Mouse (Mus musculus) limb, embryonic 11.5 days (tissue): ENCODE results near the gene Dnm1. TPM values are rescaled to one million over a fixed set of nuclear protein-coding genes. Genes with fewer than 3 reads are reported as not detected.

ENCODE experiments used
- ATAC-seq: fragments of 200-750 bp; cut with Nextera tagmentation; 2 replicates; pipeline ENCODE4 v1.8.0; 2017; ENCODE audit warnings: low read depth; ENCODE audit not compliant: insufficient number of reproducible peaks, low FRiP score, low TSS enrichment
- DNase-seq: peaks from one replicate; pipeline ENCODE4 v3.0.0-alpha.2; 2015; ENCODE audit warnings: low spot score
- H3K27ac ChIP-seq: fragments of 300-500 bp; sonication (generic); replicated peaks from 2 replicates; pipeline ENCODE4 v1.5.1; 2014; ENCODE audit warnings: low read depth, mild to moderate bottlenecking, low read length
- H3K27me3 ChIP-seq: fragments of 300-500 bp; sonication (generic); 2 replicates; pipeline ENCODE4 v1.6.1; 2014; ENCODE audit warnings: mild to moderate bottlenecking, low read length, mixed read lengths; ENCODE audit not compliant: control insufficient read depth, insufficient read depth
- H3K36me3 ChIP-seq: fragments of 300-500 bp; sonication (generic); 2 replicates; pipeline ENCODE4 v1.6.1; 2014; ENCODE audit warnings: mild to moderate bottlenecking, low read length, moderate library complexity, mixed read lengths; ENCODE audit not compliant: control insufficient read depth, insufficient read depth
- H3K4me1 ChIP-seq: fragments of 300-500 bp; sonication (generic); 2 replicates; pipeline ENCODE4 v1.6.1; 2014; ENCODE audit warnings: low read length, mixed read lengths; ENCODE audit not compliant: control insufficient read depth, insufficient read depth
- H3K4me2 ChIP-seq: fragments of 300-500 bp; sonication (generic); 2 replicates; pipeline ENCODE4 v1.6.1; 2014; ENCODE audit warnings: low read depth, mild to moderate bottlenecking, moderate library complexity; ENCODE audit not compliant: severe bottlenecking
- H3K4me3 ChIP-seq: fragments of 300-500 bp; sonication (generic); 2 replicates; pipeline ENCODE4 v1.5.1; 2014; ENCODE audit warnings: low read depth, low read length
- H3K9ac ChIP-seq: fragments of 300-500 bp; sonication (generic); 2 replicates; pipeline ENCODE4 v1.6.1; 2014; ENCODE audit warnings: mild to moderate bottlenecking, low read length
- H3K9me3 ChIP-seq: fragments of 300-500 bp; sonication (generic); 2 replicates; pipeline ENCODE4 v1.6.1; 2016; ENCODE audit warnings: low read length; ENCODE audit not compliant: control insufficient read depth
- WGBS: fragments of 180-500 bp; shearing (Covaris S2); extraction: QIAGEN DNeasy Blood & Tissue Kit; methylation state at CpG from one replicate; pipeline ENCODE4 v1.1.7; 2014; 5-methylcytosine and 5-hydroxymethylcytosine counted together
- polyA plus RNA-seq: library from polyadenylated mRNA; unstranded; fragments of >200 nt; fragmentation: Nextera tagmentation; extraction: Ambion mirVana; gene quantifications from 2 replicates; pipeline ENCODE4 v1.2.1, GENCODE M21; 2014

The Dnm1 gene
- polyA plus RNA-seq, 1 experiment from 2014 or later, result 36.1 TPM

- Histone ChIP-seq H3K27me3 (no peaks in the 10 kb centered on the region), H3K4me1 (peaks cover 21% of the 10 kb centered on the region), H3K36me3 (no peaks in the 10 kb centered on the region), H3K9ac (no peak overlapping the region), H3K4me2 (no peak overlapping the region), H3K4me3 (no peak overlapping the region), H3K9me3 (no peaks in the 10 kb centered on the region), H3K27ac (no peak overlapping the region)
- 57% methylated on average over 4 of the region's 4 CpGs for WGBS
- no peak for DNase-seq
- no peak for ATAC-seq
Observed at GRCm38 (mm10) chr2:32324322-32324721, 28.8 kb downstream of the Dnm1 start.

- no peak overlapping the region for H3K4me2 ChIP-seq
- H3K4me1 ChIP-seq, result peaks cover 18% of the 10 kb centered on the region
- H3K9me3 ChIP-seq, result no peaks in the 10 kb centered on the region
- no peaks in the 10 kb centered on the region for H3K36me3 ChIP-seq
- H3K9ac ChIP-seq, result no peak overlapping the region
- ATAC-seq (no peak), DNase-seq (no peak)
- no peaks in the 10 kb centered on the region for H3K27me3 ChIP-seq
- WGBS, result 83% methylated on average over 7 of the region's 7 CpGs
- no peak overlapping the region for H3K27ac ChIP-seq
- no peak overlapping the region for H3K4me3 ChIP-seq
Observed at GRCm38 (mm10) chr2:32322754-32323741, 30.1 kb downstream of the Dnm1 start.

GRCm38 (mm10) chr2:32321591-32322298 is 31.4 kb downstream of the Dnm1 start:
- no peaks in the 10 kb centered on the region for H3K27me3 ChIP-seq
- no peak overlapping the region for H3K4me3 ChIP-seq
- 68% methylated on average over 9 of the region's 9 CpGs for WGBS
- 0 out of 2 replicates have a peak overlapping the region, but pooled peaks have one; percentile 15 for H3K27ac ChIP-seq
- DNase-seq, result no peak
- H3K36me3 ChIP-seq, result no peaks in the 10 kb centered on the region
- H3K4me1 ChIP-seq, result peaks cover 27% of the 10 kb centered on the region
- ATAC-seq, result no peak
- H3K9ac ChIP-seq, result no peak overlapping the region
- no peaks in the 10 kb centered on the region for H3K9me3 ChIP-seq
- no peak overlapping the region for H3K4me2 ChIP-seq

GRCm38 (mm10) chr2:32320721-32321120 is 32.4 kb downstream of the Dnm1 start:
- 50% methylated on average over 11 of the region's 11 CpGs for WGBS
- Histone ChIP-seq H3K4me1 (peaks cover 37% of the 10 kb centered on the region), H3K27me3 (no peaks in the 10 kb centered on the region), H3K4me2 (no peak overlapping the region), H3K9ac (no peak overlapping the region), H3K27ac (peak overlapping the region; percentile 100), H3K36me3 (no peaks in the 10 kb centered on the region), H3K4me3 (no peak overlapping the region), H3K9me3 (no peaks in the 10 kb centered on the region)
- DNase-seq (no peak), ATAC-seq (no peak)

- WGBS, result 3% methylated on average over 9 of the region's 9 CpGs
- Histone ChIP-seq H3K9me3 (no peaks in the 10 kb centered on the region), H3K27me3 (no peaks in the 10 kb centered on the region), H3K9ac (peak overlapping the region; percentile 48), H3K4me2 (peak overlapping the region; percentile 96), H3K4me3 (peak overlapping the region; percentile 15), H3K27ac (peak overlapping the region; percentile 100), H3K36me3 (no peaks in the 10 kb centered on the region), H3K4me1 (peaks cover 45% of the 10 kb centered on the region)
- ATAC-seq (peak; percentile 53), DNase-seq (peak; percentile 88)
Observed at GRCm38 (mm10) chr2:32319586-32320580, 33.3 kb downstream of the Dnm1 start.

GRCm38 (mm10) chr2:32318709-32319585 is 34.2 kb downstream of the Dnm1 start:
- ATAC-seq (no peak), DNase-seq (peak; percentile 62)
- peak overlapping the region; percentile 95 for H3K9ac ChIP-seq
- WGBS, result 37% methylated on average over 14 of the region's 14 CpGs
- peak overlapping the region; percentile 96 for H3K4me2 ChIP-seq
- H3K4me1 ChIP-seq, result peaks cover 46% of the 10 kb centered on the region
- H3K4me3 ChIP-seq, result peak overlapping the region; percentile 74
- H3K9me3 ChIP-seq, result no peaks in the 10 kb centered on the region
- no peaks in the 10 kb centered on the region for H3K27me3 ChIP-seq
- no peaks in the 10 kb centered on the region for H3K36me3 ChIP-seq
- peak overlapping the region; percentile 100 for H3K27ac ChIP-seq

- Histone ChIP-seq H3K27ac (peak overlapping the region; percentile 100), H3K36me3 (no peaks in the 10 kb centered on the region), H3K27me3 (no peaks in the 10 kb centered on the region), H3K4me2 (peak overlapping the region; percentile 96), H3K4me1 (peaks cover 46% of the 10 kb centered on the region), H3K4me3 (peak overlapping the region; percentile 74), H3K9ac (peak overlapping the region; percentile 95), H3K9me3 (no peaks in the 10 kb centered on the region)
- peak; percentile 96 for DNase-seq
- WGBS, result 2% methylated on average over 16 of the region's 19 CpGs
- ATAC-seq, result peak; percentile 83
Observed at GRCm38 (mm10) chr2:32317791-32318417, 35.2 kb downstream of the Dnm1 start.
